Mouse (Mus musculus) lung, adult 2 months (tissue): ENCODE data around the gene Ap2b1.

Experiments
- CTCF ChIP-seq: fragments of 200-500 bp; IDR thresholded peaks from 2 replicates; pipeline ENCODE4 v1.5.1; 2011; ENCODE audit warnings: mild to moderate bottlenecking, low read length, control low read depth; ENCODE audit not compliant: insufficient read depth
- POLR2A ChIP-seq: fragments of 200-500 bp; IDR thresholded peaks from 2 replicates; pipeline ENCODE4 v1.6.1; 2011; ENCODE audit warnings: low read depth, mild to moderate bottlenecking, control low read depth, low read length, borderline replicate concordance; ENCODE audit errors: extremely low read depth

DNA sequence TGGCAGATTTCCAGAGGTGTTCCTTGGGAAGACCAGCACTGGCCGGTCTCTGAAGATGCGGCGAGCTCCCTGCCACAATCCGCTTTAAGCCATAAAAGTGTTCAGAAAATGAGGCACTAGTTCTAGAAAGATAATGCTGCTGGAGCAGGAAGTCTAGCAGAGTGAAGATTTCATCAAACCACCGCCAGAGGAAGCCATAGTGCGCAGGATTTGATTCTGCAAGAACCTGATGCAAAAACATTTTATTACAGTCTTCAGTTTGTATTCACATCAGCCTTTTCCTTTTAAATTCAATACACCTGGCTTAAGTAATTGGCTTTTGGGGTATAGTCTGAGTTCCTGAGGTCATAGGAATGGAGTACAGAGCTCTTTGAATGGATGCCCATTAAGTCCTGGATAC, 1.0 kb upstream of the Ap2b1 start:
- no peak for TF ChIP-seq CTCF
- TF ChIP-seq POLR2A = no peak
